Mouse (Mus musculus): ENCODE measurements around the gene Tgm2.

Tgm2 gene

DNA sequence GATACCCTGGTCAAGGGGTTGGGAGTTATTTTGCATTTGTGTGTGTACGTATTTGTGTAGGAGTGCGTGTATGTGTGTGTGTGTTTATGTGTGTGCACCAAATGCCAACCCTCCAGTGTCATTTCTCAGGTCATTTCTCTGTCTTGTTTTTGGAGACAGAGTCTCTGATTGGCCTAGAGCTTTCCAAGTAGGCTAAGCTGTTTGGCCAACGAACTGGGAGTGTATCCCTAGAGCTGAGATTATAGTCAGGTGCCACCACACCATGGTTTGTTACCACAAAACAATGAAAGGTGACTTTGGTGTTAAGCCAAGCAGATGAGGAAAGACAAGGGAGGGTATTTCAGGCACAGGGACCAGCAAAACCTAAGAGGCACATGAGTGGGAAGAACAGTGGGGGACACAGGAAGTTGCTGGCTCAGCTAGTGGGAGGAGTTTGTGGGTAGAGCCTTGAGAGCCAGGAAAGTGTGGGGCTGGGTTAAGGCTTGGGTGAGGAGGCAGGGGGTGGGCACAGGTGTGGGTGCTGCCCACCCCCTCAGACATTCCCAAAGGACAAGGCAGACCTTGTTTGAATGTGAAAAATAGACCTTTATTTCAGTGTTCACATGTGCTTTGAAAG lies 30.3 kb downstream of the Tgm2 start:
- CTCF ChIA-PET, result no interaction called here

DNA sequence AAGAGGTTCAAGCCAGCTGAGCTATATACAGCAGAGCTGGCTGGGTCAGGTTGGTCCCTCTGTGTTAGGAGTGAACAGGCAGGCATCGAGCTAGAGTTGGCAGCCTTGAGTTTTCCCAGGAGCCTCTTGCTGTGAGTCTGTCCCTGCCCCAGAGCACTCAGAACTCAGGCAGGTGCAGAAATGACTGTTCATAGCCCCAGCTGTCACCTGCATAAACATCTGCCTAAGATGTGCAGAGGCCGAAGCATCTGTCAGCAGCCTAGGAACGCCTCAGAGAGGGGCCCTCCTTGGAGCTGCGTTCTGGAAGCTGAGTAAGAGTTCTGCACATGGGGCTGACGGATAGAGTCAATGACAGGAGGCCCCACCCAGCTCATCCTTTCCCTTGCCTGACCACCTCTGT lies 31.3 kb downstream of the Tgm2 start:
- CTCF ChIA-PET, result interaction anchor here (0.5 to 0.6 kb wide), 2 partner anchors 34 to 41 kb away, joined by 9 to 15 read pairs; no protein-coding TSS in a partner anchor

DNA sequence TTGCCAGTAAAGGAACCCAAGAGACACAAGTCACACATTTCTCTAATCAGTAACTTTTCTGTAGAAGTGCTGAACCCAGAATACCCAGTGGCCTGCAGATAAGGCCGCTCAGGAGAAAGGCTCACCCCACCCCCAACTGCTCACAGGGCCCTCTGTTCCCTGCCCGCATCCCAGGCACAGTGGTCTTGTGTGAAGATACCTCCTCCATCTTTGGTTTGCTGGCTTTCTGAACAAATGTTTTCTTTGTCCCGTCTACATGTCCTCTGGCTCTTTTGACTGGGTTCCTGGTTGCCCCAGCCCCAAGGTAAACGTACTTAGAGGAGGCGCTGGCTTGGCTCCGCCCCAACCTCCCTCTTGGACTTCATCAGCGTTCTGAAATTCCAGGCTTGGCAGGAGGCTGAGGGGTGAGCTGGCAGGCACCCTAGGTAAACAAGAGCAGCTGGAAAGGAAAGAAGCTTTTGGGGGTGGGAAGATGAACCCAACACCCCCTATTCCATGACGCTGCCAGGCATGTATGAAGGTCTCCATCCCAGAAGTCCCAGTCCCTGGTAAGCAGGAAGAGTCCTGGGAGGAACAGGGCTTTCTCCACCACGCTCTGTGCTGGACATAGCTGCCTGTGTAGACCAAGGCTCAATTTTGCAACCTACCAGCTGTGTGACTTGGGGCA lies 32.5 kb downstream of the Tgm2 start:
- CTCF ChIA-PET, result no interaction called here

DNA sequence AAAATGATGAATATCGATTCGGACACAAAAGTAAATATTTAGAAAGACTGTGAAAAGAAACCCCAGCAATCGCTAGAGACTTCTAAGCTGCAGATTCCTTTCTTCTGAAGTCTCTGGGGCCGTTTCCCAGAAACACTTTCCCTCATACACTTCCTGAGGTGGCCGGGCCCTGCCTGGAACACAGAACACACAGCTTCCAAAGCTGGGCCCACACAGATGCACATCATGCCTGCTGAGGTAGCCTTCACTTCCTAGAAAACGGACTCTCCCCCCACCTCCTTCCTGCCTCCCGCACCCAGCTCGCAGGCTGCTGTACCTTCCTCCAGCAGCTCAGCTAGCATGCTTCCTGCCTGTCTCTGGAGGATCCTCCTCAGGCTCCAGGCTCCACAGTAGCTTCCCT lies 36.7 kb downstream of the Tgm2 start:
- CTCF ChIA-PET, result interaction anchor here (0.5 kb wide), 1 partner anchor 61 kb away, joined by 5 read pairs; no protein-coding TSS in a partner anchor

DNA sequence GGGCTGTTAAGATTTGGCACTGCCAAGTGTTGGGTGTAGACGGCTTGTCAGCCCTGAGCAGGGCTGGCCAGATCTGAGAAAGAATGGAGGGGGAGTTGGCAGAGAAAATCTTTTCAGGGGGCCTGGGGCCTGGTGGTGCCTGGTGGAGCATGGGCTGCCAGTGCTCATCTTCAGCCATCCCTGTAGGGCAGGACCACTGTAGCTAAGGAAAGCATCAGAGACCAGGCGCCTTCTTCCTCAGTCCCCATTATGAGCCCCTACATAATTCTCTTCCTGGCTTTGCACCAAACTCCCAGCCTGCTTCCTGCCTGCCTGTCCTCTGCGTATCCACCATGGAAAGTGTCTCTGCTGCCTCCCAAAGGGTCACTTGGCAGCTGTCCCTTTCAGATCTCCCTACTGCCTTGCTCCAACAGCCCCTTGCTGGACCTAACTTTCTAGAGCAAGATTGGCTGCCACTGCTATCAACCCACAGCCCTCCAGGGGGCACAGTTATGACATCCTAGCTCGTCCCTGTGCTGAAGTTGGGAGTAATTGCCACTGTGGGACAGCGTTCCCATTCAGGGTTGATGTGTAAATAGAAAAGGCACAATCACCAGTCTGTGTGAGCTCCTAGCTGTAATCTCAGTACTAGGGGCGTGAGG lies 39.2 kb downstream of the Tgm2 start:
- CTCF ChIA-PET, result interaction anchor here (1.2 kb wide), 1 partner anchor 95 kb away, joined by 4 read pairs; no protein-coding TSS in a partner anchor

DNA sequence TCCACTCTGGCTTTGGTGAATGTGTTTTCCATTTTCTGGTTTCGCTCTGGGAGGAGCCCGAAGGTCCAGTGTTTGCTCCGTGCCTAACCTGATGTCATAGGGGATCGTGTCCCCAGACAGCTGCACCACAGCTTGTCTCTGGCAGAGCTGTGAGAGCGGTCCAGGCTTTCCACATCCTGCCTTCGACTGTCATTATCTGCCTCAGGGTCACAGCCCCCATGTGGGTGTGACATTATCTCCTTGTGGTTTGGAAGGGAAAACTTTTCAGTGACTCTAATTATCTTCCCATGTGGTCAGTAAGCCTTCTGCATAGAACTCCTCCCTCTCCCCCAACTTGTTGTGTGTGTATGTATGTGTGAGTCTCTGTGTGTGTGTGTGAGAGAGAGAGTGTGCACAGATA lies 40.6 kb downstream of the Tgm2 start:
- CTCF ChIA-PET, result no interaction called here

DNA sequence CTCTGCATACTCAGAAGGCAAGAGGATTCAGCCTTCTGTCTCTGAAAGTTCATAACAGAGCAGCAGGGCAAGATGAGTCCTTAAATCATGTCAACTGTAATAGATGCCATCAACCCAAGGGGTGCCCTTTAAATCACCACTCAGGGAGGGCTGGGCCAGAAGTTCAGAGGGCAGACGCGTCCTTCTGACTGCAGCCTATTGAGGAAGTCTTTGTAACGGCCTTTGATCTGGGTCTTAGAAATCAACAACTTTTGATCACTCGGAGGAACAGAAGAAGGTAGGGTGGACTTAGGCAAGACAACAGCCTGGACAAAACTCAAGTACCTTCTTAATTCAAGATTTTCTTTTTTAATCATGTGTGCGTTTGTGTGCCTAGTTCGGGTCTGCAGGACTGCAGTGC lies 41.3 kb downstream of the Tgm2 start:
- CTCF ChIA-PET, result no interaction called here

DNA sequence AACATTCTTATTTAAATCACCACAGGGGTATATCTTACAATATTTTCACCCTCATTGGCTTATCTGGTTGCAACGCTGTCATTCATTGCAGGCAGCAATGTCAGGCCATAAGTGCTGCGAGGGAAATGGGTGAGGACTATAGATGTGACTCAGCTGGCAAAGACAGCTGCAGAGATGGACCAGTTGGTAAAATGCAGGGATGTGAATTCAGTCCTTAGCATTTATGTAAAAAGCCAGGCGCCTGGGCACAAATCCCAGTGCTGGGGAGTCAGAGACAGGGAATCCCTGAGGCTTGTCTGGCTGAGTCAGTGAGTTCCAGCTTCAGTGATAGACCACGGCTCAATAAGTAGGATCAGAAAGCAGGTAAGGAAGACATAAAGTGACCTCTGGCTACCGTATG lies 44.5 kb downstream of the Tgm2 start:
- CTCF ChIA-PET, result no interaction called here

DNA sequence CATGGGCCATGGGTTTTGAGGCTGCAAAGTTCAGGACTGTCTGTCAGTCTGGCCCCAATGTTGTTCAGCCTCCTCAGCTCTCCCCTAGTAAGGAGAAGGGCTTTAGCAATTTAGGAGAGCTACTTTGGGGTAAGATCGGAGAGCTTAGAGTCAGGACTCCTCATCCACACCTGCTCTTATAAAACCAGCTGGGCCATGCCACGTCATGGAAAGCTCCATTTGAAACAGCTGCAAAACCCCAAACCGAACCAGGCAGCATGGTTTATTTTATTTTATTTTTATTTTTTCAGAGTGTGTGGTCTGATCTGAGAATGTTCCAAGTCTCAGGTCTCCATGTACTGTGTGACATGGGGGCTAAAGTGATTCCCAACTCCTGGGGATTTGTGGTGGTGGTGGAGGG lies 46.7 kb downstream of the Tgm2 start:
- CTCF ChIA-PET, result no interaction called here

DNA sequence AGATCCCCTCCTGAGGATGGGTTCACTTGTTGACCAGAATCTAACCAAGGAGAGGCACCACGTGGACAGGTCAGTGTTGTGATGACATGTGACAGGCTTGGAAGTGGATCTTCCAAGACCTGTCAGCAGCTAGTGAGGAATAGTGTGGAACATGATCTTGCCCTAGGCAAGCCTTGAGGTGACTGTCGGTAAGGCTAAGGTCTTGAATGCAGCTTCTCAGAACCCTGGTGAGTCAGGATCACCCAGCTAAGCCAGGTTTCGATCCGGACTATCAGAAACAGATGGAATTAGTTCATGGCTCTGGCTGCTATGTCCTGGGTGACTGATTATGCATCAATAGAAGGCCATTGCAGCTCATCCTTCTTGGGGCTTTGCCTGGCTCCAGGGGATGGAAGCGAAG lies 47.5 kb downstream of the Tgm2 start:
- CTCF ChIA-PET, result no interaction called here

DNA sequence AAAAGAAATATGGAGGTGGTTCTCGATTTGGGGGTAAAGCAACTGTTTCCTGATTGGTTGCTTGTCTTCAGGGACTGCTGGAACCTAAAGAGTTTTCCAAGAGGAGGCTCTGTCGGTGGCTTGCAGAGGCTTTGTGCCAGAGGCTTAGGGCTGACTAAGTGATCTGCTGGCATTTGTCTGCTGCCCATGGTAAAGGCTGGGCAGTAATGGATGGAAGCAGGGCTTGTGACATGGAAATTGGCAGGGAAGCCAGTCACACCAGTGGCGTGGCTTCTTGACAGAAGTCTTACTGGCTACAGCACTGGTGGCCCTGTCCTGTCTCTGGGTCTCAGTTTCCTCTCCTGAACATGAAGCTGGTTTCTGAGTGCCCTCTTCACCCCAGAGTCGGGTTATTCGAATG lies 49.2 kb downstream of the Tgm2 start:
- CTCF ChIA-PET, result no interaction called here

DNA sequence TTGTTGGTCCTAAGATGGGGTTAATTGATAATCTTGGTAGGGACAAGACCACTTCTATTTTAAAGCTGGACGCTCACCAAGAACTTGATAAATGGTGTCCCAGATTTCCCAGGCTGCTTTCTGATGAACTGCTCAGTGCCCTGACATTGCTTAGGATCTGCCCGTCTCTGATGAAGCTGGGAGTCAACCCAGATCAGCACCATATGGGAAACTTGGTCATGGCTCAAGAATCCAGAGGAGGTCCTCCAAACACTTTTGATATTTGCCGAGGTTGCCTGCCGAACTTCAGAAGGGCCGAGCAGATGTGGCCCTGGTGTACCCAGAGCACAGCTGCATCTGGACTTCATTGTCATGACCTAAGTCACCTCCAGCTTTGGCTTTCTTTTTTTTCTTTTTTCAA lies 51.4 kb downstream of the Tgm2 start:
- CTCF ChIA-PET, result interaction anchor here (0.6 kb wide), 1 partner anchor 150 kb away, joined by 12 read pairs; no protein-coding TSS in a partner anchor

DNA sequence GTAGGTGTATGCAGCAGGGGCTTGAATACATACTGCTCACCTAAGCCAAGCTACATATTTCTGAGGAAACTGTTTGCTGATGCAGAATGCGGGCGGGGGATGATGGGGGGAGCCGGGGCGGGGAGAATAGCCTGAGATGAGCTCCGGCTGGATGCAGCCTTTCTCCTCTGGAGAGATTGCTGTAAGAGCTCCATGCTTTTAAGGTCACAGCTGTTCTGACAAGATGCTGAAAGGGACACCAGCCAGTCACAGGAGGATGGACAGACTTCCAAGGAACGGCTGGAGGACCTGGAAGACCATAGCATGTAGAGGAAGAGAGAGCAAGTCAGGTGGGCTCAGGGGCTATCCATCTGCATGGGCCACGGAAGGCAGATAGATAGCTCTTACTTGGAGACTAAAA lies 51.9 kb downstream of the Tgm2 start:
- CTCF ChIA-PET, result no interaction called here

DNA sequence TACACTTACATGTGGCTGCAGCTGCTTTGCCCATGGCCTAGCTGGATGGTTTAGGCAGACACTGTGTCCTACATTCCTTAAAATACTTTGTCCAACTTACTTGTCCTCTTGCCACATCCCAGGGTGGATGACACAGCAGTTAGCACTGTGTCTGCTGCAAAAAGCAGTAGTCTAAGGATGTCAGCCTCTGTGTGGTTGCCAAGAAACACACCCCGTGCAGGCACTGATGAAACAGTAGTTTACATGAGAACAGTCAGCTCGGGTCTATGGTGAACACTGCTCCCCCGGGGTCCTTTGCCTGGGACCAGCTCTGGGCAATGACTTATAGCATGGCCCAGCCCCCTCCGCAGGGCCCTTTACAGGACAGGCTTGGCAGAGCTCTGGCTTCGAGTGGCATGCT lies 52.9 kb downstream of the Tgm2 start:
- CTCF ChIA-PET, result no interaction called here

DNA sequence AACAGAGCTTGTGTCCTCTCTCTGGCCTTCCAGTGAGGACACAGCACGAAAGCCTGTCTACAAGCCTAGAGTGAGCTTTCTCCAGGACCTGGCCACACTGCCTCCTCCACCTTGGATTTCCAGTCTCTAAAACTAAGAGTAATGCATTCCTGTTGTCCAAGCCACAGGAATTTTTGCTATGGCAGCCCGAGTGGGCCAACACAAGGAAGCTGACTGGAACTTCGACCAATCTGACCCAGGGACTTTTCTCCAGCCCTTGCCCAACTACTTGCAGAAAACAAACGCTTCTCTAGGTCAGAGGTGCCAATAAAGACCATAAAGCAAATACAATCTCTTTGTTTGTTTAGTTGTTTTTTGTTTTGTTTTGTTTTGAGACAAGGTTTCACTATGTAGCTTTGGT lies 56.1 kb downstream of the Tgm2 start:
- CTCF ChIA-PET, result no interaction called here

DNA sequence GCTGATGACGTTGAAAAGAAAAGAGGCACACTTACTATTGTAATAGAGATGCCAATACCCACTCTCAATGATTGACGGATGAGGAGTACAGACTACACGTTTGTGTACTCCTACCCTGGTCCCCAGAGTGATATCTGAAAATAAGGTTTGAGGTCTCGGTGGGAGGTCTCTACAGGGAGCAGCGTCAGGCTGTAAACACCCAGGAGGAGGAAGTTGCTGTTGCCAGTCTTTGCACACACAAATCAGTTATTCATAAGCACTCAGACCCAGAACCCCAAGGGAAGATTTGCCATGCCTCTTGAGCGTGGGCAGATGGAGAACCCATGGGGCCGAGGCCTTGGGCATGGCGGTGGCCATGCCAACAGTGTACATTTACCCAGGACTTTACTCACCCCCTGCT lies 61.8 kb downstream of the Tgm2 start:
- CTCF ChIA-PET, result no interaction called here

DNA sequence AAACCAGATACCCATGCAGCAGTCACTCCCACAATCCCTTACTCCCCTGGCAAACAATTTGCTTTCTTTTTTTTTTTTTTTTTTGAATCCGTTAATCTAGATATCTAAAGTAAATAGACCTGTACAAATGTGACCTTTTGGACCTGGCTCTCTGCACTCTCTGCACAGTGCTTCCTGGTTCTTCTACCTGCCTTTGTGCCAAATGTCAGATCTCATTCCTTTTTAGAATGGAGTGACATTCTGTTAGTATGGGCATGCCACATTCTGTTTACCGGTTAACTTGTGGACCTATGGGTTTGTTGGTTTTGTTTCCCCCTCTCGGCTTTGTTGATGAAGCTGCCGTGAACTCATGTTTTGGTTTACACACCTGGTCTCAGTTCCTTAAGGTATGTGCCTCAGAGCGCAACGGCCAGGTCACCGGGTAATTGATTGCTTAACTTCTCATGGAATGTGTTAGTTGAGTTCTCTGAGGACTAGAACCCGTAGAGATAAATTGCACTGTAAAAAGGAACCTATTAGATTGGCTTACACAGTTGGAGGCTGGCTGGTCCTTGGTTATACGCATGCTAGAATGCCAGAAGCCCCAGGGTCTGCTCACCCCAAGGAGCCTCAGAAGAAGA lies 65.5 kb downstream of the Tgm2 start:
- CTCF ChIA-PET, result interaction anchor here (0.6 kb wide), 1 partner anchor 34 kb away, joined by 15 read pairs; no protein-coding TSS in a partner anchor

DNA sequence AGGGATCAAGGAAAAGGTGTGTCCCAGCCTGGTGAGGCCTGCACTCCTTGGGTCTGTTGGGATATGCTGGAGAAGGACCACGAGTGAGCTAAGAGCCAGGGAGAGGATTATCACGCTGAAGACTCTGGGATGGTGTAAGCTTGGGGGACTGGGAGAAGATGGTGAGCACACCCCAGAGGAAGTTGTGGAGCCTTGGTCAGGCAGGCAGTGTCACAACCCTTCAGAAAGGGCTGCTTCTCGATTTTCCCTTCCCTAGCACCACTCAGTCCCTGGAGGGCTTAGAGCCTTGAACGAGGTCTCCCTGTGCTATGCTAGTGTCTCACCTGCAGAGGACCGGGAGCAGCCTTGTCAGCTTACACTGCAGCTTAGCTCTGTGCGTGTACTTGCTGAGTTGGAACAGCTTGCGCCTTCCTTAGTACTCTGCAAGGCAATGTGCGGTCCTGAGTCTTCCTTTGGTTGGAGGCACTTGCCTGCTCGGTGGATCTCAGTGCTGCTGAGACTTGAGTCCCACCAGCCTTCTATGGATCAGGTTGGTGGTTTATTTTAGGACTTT lies 66.3 kb downstream of the Tgm2 start:
- CTCF ChIA-PET, result no interaction called here

DNA sequence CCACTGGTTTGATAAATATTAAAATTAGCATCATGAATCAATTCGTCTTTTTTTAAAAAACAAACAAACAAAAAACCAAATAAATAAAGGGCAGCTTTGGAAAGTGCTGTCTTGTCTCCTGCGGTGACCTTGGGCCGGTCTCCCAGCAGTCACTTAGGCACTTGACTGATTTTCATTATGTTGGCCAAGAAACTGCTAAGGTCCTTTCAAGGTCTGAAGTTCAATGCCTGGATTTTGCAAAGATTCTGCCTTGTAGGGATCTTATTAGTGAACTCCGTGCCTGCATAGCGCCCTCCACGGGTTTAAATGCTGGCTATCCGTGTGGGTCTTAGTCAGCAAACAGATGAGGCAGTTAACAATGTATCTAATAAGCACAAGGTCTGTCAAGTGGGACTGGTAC lies 67.3 kb downstream of the Tgm2 start:
- CTCF ChIA-PET, result no interaction called here

DNA sequence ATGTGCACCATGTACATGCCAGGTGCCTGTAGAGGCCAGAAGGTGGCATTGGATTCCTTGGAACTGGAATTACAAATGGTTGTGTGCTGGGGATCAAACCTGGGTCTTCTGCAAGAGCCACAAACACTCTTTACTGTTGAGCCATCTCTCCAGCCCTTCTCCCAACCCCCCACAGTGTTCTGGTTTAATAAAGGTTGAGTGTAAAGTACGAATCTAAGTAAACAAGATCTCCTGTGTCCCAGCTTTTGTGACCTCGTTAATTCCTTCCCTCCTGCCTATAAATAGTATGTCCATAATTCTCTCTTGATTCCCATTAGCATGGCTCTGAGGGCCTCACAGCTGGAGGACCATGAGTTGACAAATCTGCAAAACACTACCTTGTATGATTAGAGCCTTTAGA lies 68.3 kb downstream of the Tgm2 start:
- CTCF ChIA-PET, result no interaction called here

DNA sequence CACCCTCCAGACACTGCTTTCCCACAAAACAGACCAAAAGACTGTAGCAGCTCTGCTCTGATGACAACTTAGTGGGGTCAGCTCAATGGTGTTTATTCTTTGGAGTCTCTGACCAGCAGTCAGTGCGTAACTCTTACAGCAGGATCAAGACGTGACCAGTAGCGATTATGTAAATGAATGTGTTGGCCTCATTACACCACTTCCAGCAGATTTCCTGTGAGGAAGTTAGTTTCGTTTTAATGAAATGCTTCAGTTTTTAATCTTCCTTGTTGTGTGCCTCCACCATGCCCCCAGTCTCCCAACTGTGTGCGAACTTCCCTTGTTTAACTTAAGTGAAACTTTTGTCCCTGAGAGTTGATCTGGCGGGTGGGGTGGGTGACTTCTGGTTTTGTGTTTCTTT lies 69.5 kb downstream of the Tgm2 start:
- CTCF ChIA-PET, result no interaction called here

DNA sequence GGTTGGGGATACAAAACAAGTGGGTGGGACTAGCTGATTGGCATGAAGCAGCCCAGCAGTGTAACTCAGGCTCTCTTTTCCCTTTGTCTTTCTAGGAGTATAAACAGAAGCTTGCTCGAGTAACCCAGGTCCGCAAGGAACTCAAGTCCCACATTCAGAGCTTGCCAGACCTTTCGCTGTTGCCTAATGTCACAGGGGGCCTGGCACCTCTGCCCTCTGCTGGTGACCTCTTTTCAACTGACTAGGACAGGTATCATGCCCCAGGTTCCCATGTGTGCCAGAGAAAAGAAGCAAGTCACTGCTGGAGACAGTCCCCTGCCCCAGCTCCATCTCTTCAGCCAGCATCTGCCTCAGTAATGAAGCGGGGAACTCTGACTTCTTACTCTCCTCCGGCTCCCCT lies 71.4 kb downstream of the Tgm2 start:
- CTCF ChIA-PET, result no interaction called here

DNA sequence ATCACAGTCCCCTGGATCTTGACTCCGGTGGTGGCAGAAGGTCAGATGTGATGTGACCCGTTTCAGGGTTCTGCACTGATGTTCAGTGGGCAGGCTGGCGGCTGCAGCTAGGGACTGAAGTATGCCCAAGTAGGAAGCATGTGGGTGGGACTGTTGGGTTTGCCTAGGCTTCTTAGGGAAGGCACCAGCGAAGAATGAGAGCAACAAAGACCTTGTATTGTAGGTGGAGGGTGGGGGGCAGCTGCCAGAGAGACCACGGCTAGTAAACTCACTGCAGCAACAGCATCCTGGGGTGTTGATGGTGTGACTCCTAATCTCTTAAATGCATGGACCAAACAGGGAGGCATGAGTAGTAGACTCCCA lies 74.6 kb downstream of the Tgm2 start:
- CTCF ChIA-PET, result no interaction called here
